Mouse (Mus musculus): ENCODE measurements around the gene Abcb8.

Abcb8 gene

DNA sequence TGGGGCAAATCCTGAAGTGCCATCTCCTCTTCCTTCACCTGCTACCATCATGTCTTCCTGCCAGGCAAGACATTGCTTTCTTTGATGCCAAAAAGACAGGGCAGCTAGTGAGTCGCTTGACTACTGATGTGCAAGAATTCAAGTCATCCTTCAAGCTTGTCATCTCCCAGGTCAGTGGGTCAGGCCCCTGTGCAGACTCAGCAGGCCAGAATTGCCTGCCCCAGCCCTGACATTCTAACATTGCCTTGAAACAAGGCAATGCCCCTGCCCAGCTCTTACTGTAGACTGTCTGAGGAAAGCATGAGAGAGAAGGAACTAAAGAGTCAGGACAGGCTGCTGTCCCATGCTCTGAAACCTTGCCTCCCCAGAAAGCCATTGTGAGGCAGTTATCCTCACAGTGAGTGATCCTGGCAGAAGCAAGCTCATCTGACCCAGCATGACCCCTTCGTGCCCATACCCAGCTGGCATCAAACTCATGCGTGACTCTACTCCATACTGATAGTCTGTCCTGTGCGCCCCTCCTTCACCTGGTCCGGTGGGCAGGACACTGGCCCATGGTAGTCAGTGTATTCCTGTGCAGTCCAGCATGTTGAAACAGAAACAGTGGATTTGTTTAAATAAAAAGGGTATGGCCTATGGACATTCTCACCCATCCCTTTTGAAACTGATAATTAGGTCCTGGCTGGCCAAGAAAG lies 7.6 kb downstream of the Abcb8 start:
- no peak for TF ChIP-seq GATA4 (IDR thresholded peaks at IDR 0.05; ENCODE audit: insufficient replicate concordance, low read length)

DNA sequence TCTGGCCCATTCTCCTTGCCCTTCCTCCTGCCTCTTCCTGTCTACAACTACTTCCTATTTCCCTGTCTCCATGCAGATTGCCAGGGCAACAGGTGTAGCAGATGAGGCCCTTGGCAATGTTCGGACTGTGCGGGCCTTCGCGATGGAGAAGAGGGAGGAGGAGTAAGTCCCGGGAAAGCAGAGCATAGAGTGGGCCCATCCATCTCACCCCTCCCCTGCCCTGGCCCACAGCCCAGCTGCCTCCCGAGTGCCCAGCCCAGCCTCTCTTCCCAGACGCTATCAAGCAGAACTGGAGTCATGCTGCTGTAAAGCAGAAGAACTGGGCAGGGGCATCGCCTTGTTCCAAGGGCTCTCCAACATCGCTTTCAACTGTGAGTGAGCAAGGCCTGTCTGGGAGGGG lies 8.5 kb downstream of the Abcb8 start:
- no peak for TF ChIP-seq GATA4 (IDR thresholded peaks at IDR 0.05; ENCODE audit: insufficient replicate concordance, low read length)

GRCm38 (mm10) chr5:24404594-24405360 lies 11.3 kb downstream of the Abcb8 start:
- no peak for TF ChIP-seq GATA4 (IDR thresholded peaks at IDR 0.05; ENCODE audit: insufficient replicate concordance, low read length)

DNA sequence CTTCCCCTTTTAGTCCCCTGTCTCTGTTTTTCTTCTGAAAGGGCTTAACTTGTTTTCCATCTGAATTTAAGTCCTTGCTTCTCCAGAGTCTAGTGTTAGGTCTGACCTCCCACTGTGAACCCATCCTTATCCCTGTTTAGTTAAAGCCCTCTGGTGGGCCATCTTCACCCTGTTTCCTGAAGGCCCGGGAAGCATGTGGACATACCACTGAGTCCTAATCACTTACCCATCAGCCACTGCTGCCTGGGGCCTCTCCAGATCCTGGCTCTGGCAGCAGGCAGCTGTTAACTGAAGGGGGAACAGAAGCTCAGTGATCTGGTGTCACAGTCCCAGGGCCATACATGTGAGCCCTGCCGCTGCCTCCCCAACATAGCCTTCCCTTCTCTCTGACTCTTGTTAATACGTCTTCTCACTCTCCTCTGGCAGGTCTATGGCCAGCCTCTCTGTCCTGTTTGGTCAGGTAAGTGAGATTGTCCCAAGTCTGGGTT lies 12.0 kb downstream of the Abcb8 start:
- TF ChIP-seq GATA4 (IDR thresholded peaks at IDR 0.05; ENCODE audit: insufficient replicate concordance, low read length), result no peak

DNA sequence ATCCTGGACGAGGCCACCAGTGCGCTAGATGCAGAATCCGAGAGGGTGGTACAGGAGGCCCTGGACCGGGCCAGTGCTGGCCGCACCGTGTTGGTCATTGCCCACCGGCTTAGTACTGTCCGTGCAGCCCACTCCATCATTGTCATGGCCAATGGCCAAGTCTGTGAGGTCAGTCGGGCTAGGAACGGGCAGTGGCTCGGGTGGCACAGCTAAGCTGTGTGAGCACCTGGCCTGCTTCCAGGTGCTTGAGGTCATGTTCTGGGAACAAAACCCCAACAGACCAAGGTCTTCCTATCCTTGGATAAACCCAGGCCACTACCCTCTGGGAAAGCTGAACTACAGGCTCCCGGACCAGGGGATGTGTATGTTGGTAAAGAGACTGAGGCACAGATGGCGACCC lies 15.2 kb downstream of the Abcb8 start:
- TF ChIP-seq GATA4 (IDR thresholded peaks at IDR 0.05; ENCODE audit: insufficient replicate concordance, low read length), result no peak

DNA sequence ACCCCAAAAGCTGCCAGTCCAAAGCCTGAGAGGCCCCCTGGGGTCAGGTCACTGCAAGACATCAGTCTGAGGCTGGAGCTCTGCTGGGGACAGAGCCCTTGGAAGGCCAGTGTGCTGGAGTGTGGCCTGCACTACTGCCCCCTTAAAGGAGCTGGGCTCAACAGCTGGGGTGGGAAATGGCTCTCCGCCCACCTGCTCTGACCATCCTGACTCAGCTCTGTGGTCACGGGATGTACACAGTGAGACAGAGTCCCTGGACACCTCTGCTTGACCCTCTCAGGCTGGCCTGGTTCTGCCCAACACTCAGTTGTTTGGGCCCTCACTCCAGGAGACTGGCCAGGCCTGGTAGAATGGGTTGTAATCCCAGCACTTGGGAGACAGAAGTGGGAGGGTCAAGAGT lies 16.0 kb downstream of the Abcb8 start:
- TF ChIP-seq GATA4 (IDR thresholded peaks at IDR 0.05; ENCODE audit: insufficient replicate concordance, low read length), result no peak

DNA sequence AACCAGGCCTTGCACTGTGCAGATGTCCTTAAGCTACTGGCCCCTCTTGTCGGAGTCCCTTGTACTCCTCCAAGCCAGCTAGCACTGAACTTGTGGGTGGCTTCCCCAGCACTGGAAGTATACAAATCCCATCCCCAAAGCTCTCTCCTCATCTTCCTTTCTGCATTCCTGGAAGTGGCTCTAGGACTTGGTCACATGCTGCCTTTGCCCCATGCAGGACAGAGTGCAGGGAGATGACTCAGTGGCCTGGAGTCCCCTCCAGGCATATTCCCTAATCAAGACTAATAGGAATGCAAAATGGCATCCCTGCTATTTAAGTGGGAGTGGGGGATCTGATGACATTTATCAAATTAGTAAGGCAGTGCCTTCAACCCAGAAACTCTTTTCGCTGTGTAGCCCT lies 18.6 kb downstream of the Abcb8 start:
- TF ChIP-seq GATA4 (IDR thresholded peaks at IDR 0.05; ENCODE audit: insufficient replicate concordance, low read length), result no peak

DNA sequence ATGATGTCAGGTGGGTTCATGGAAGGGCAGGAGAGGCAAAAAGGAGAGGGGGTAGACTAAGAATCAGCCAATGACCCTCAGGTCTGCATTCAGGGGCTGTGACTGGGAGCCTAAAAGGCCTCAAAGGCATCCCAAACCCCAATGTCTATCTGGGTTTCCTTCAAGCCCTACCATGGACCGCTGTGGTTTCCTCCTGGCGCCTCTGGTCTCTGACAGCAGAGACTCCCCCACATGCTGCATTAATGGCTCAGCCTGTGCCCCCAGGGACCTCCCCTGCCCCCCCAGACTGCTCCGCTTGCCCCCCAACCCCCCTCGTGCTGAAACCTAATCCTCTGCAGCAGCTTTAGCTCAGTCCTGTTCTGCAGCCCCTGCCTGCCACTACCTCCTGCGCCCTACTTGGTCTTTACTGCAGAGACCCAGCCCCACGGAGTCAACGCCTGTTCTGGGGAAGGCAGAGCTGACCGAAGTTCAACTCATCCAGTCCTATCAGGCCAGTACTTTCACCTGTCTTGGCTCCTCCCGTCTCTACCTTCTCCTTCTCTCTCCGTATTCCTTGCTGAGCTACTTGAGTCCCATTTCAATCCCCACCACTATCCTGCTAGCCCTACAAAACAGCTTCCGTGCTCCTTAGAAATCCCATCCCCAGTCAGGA lies 19.7 kb downstream of the Abcb8 start, which contains the start of gene Asic3:
Asic3 (plus strand) TSS at position 351 of the 652 bp plus-strand sequence.
- TF ChIP-seq GATA4 (IDR thresholded peaks at IDR 0.05; ENCODE audit: insufficient replicate concordance, low read length), result no peak

- no peak for TF ChIP-seq GATA4 (IDR thresholded peaks at IDR 0.05; ENCODE audit: insufficient replicate concordance, low read length)
Measured at GRCm38 (mm10) chr5:24413938-24414337, 20.5 kb downstream of the Abcb8 start.

DNA sequence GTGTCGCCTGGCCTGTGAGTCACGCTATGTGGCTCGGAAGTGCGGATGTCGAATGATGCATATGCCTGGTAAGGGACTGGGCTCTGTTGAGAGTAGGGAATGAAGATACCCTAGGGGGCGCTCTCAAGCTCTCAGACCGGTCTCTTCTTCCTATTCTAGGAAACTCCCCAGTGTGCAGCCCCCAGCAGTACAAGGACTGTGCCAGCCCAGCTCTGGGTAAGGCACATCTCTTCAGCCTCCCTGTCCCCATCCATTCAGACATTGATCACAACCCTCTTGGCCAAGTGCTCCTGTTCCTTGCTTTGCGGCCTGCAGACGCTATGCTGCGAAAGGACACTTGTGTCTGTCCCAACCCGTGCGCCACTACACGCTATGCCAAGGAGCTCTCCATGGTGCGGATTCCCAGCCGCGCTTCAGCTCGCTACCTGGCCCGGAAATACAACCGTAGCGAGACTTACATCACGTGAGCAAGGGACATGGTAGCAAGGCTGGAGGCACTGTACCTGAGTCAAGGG lies 22.8 kb downstream of the Abcb8 start:
- no peak for TF ChIP-seq GATA4 (IDR thresholded peaks at IDR 0.05; ENCODE audit: insufficient replicate concordance, low read length)

DNA sequence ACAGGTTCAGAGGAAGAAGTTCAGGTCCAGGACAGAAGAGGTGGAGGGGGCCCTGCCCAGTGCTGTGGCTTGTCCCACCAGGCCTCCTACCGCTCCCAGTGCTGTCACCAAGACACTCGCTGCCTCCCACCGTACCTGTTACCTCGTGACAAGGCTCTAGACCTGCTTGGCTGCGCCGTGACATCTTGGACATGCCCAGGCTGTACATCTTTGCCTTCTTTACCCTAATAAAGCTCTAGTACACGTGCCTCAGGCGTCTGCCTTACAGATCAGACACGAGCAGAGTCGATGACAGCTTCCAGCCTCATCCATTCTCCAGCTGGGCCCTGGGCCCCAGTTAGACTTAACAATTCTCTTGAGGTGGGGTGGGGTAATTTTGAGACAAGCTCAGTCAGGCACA lies 24.1 kb downstream of the Abcb8 start:
- no peak for TF ChIP-seq GATA4 (IDR thresholded peaks at IDR 0.05; ENCODE audit: insufficient replicate concordance, low read length)

DNA sequence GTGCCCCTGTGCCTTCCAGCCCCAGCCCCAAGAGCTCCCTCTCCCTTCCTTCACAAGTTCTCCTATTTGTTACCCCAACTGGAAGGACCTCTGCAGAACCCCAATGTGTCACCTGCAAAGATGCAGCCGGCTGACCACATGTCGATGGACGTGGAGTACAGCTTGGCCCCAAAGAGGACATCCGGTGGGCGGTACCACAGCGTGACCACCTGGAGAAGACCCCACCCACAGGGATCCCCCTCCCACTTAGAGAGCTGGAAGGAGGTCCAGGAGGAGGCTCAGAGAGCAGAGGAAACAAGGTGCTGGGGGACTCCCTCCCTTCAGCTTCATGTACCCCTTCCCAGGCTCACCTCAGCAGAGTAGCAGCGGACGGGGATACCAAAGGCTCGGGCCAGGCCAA lies 26.9 kb downstream of the Abcb8 start:
- TF ChIP-seq GATA4 (IDR thresholded peaks at IDR 0.05; ENCODE audit: insufficient replicate concordance, low read length), result no peak

- TF ChIP-seq GATA4 (IDR thresholded peaks at IDR 0.05; ENCODE audit: insufficient replicate concordance, low read length), result peak; percentile 58; the same call in 1 of the 2 replicates
Measured at GRCm38 (mm10) chr5:24423129-24424003, 29.9 kb downstream of the Abcb8 start, which contains the start of the genes Cdk5 and Slc4a2. TSS of gene Cdk5 (minus strand) at chr5:24423530. TSS of gene Slc4a2 (plus strand) at chr5:24423837.

GRCm38 (mm10) chr5:24424004-24424781 lies 30.7 kb downstream of the Abcb8 start:
- no peak for TF ChIP-seq GATA4 (IDR thresholded peaks at IDR 0.05; ENCODE audit: insufficient replicate concordance, low read length)

Measured in liver, adult (tissue).